Mouse (Mus musculus) cortical plate, adult 2 months (tissue): ENCODE results near the gene Cpd.

Source experiments
- CTCF ChIP-seq: fragments of 200-500 bp; IDR thresholded peaks from 2 replicates; pipeline ENCODE4 v1.5.1; 2011; ENCODE audit warnings: mild to moderate bottlenecking, control low read depth, low read length; ENCODE audit not compliant: insufficient read depth; ENCODE audit errors: extremely low read depth
- POLR2A ChIP-seq: fragments of 200-500 bp; IDR thresholded peaks from 2 replicates; pipeline ENCODE4 v1.6.1; 2011; ENCODE audit warnings: mild to moderate bottlenecking, low read length, control low read depth; ENCODE audit not compliant: insufficient read depth; ENCODE audit errors: extremely low read depth

DNA sequence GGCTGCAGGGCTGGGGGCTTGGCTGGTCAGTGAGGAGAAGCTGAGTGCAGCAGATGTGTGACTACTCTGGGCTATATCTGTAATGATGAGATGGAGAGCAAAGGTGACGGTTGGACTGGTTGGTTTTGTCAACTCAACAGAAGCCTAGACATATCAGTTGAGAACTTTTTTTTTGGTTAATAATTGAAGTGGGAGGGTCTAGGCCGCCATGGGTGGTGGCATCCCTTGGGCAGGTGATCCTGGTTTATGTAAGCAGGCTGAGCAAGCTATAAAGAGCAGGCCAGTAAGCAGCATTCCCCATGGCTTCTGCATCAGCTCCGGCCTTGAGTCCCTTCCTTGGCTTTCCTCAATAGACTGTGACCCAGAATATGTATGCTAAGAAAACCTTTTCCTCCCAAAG is 43.6 kb downstream of the Cpd start:
- no peak for TF ChIP-seq CTCF
- no peak for TF ChIP-seq POLR2A
